Mouse (Mus musculus): Measurements from ENCODE around the gene Pus10. TPM values are rescaled to one million over a fixed set of nuclear protein-coding genes. Genes with fewer than 3 reads are reported as not detected.
A peak's percentile ranks its signal among the peaks of the same experiment; 100 is the strongest.
"Not testable (repeated sequence)": the region's sequence is repeated elsewhere in the genome, so short reads cannot be mapped to it uniquely, and the experiment has no call there.

Pus10 gene
- polyA plus RNA-seq, 1 experiment from 2014 or later, result 20.6 TPM

DNA sequence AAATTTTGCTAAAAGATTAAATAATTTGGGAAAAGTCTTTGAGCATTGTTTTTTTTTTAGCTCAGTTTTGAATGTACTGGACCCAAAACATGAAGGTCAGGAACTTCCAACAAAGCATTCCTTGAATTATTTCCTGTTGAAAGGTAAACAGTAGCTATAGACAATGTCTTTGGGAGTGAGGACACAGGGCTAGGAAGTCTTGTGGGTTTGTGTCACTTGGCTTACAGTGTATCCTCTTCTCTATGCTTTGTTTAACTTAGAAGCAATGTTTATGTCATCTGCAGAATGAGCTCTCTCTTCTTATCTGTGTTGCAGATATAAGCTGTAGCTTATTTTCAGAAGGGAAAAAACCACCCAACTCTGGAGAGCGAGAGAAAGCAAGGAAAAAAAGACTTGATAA, 67.4 kb downstream of the Pus10 start:
- Histone ChIP-seq H3K4me3 (no peak overlapping the region), H3K9me3 (no peaks in the 10 kb centered on the region), H3K27ac (no peak overlapping the region), H3K4me2 (no peak overlapping the region), H3K36me3 (peaks cover 23% of the 10 kb centered on the region; the same call in 1 of the 2 replicates), H3K4me1 (no peaks in the 10 kb centered on the region), H3K9ac (no peak overlapping the region), H3K27me3 (no peaks in the 10 kb centered on the region)
- 48% methylated on average over 1 of the region's 1 CpGs for WGBS
- peak; percentile 31; the same call in 1 of the 2 replicates for ATAC-seq (ENCODE audit: borderline replicate concordance, extremely low read depth, low FRiP score, low TSS enrichment)

GRCm38 (mm10) chr11:23734749-23735286, 69.3 kb downstream of the Pus10 start:
- Histone ChIP-seq H3K4me2 (no peak overlapping the region), H3K27me3 (no peaks in the 10 kb centered on the region), H3K4me3 (no peak overlapping the region), H3K27ac (no peak overlapping the region), H3K4me1 (no peaks in the 10 kb centered on the region), H3K9me3 (no peaks in the 10 kb centered on the region), H3K9ac (no peak overlapping the region), H3K36me3 (peaks cover 12% of the 10 kb centered on the region; the same call in 1 of the 2 replicates)
- no peak for ATAC-seq (ENCODE audit: borderline replicate concordance, extremely low read depth, low FRiP score, low TSS enrichment)
- 89% methylated on average over 6 of the region's 6 CpGs for whole genome bisulfite sequencing

DNA sequence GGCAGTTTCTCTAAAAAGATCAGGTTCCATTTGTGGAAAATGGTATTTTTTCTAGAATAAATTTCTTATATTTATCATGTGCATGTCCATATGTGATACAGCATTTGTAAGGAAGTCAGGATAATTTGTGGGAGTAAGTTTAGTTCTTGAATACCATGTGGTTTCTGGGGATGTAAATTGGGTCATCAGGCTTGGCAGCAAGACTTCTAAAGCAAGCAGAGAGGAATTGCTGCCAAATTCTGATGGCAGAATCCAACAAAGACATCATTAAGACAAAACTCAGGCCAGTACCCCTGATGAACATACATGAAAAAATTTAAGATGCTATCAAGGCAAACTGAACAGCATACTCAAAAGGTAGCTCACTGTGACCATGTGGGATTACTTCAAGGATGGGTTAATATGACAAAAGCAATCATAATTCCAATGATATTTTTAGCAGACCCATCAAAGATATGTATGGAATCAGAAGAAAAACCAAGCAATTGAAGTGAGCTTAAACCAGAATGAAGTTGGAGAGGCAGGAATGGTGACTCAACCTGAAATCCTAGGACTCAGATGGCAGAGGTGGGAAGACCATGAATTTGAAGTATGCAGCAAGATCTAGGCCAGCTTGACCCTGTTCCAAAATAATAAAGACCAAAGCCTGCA, 70.5 kb downstream of the Pus10 start:
- Histone ChIP-seq H3K27ac (no peak overlapping the region), H3K36me3 (peaks cover 4% of the 10 kb centered on the region; the same call in 1 of the 2 replicates)
- no peak for ATAC-seq (ENCODE audit: borderline replicate concordance, extremely low read depth, low FRiP score, low TSS enrichment)

DNA sequence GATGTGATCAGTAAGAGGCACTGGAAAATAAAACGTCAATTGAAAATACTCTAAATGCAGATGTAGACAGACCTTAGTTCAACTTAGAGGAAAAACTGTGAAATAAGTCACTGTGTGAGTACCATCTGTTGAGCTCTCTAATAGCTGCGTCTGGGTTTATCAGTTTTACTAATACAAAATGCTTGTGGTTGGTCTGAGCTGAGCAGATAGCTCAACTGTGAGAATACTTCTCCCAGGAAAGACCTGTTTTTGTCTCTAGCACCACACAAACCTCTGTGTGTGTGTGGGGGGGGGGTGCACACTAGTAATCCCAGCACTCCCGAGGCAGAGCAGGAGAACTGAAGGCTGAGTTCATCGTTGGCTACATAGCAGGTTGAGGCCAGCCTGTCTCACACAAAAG, 75.4 kb downstream of the Pus10 start:
- Histone ChIP-seq H3K9me3 (no peaks in the 10 kb centered on the region), H3K4me2 (no peak overlapping the region), H3K4me1 (no peaks in the 10 kb centered on the region), H3K27me3 (no peaks in the 10 kb centered on the region), H3K4me3 (no peak overlapping the region), H3K27ac (no peak overlapping the region), H3K36me3 (no peaks in the 10 kb centered on the region), H3K9ac (no peak overlapping the region)
- ATAC-seq (ENCODE audit: borderline replicate concordance, extremely low read depth, low FRiP score, low TSS enrichment), result no peak
- 65% methylated on average over 4 of the region's 4 CpGs for WGBS

More for the DNA sequence above, 70.5 kb downstream of the Pus10 start:
- Histone ChIP-seq H3K27me3 (no peaks in the 10 kb centered on the region), H3K4me2 (no peak overlapping the region), H3K9me3 (no peaks in the 10 kb centered on the region), H3K9ac (no peak overlapping the region), H3K4me1 (no peaks in the 10 kb centered on the region), H3K4me3 (no peak overlapping the region)

- no peak overlapping the region for H3K9ac ChIP-seq
- H3K27me3 ChIP-seq, result no peaks in the 10 kb centered on the region
- H3K4me1 ChIP-seq, result no peaks in the 10 kb centered on the region
- 88% methylated on average over 7 of the region's 7 CpGs for WGBS
- H3K9me3 ChIP-seq, result no peaks in the 10 kb centered on the region
- no peak overlapping the region for H3K4me3 ChIP-seq
- no peak overlapping the region for H3K27ac ChIP-seq
- no peaks in the 10 kb centered on the region for H3K36me3 ChIP-seq
- no peak overlapping the region for H3K4me2 ChIP-seq
- ATAC-seq (ENCODE audit: borderline replicate concordance, extremely low read depth, low FRiP score, low TSS enrichment), result no peak
Measured at GRCm38 (mm10) chr11:23741386-23741785, 75.9 kb downstream of the Pus10 start.

DNA sequence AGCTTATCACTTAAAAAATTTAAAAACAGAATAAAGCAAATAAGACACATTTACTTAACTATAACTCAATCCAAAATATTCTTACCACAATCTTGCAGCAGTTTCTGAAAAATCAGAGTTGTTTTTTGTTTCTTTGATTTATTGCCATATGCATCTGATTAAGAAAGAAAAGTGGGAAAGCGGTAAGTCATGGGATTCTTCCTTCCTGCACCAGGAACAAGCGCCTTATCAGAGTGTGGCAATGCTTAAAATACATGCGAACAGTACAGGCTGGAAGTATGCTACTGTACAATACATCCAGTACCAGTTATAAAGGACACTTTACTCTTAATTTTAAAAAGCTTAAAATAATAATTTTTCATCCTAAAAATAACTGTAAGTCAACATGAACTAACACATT, 78.9 kb downstream of the Pus10 start:
- Histone ChIP-seq H3K4me2 (no peak overlapping the region), H3K4me3 (no peak overlapping the region), H3K9me3 (no peaks in the 10 kb centered on the region), H3K27ac (no peak overlapping the region), H3K9ac (no peak overlapping the region), H3K36me3 (no peaks in the 10 kb centered on the region), H3K27me3 (no peaks in the 10 kb centered on the region), H3K4me1 (no peaks in the 10 kb centered on the region)
- ATAC-seq (ENCODE audit: borderline replicate concordance, extremely low read depth, low FRiP score, low TSS enrichment), result no peak
- 77% methylated on average over 3 of the region's 3 CpGs for WGBS

- no peak overlapping the region for H3K4me3 ChIP-seq
- WGBS, result 72% methylated on average over 4 of the region's 4 CpGs
- no peaks in the 10 kb centered on the region for H3K9me3 ChIP-seq
- ATAC-seq (ENCODE audit: borderline replicate concordance, extremely low read depth, low FRiP score, low TSS enrichment), result no peak
- H3K4me2 ChIP-seq, result no peak overlapping the region
- H3K9ac ChIP-seq, result no peak overlapping the region
- H3K36me3 ChIP-seq, result no peaks in the 10 kb centered on the region
- H3K27me3 ChIP-seq, result no peaks in the 10 kb centered on the region
- H3K27ac ChIP-seq, result no peak overlapping the region
- no peaks in the 10 kb centered on the region for H3K4me1 ChIP-seq
Measured at GRCm38 (mm10) chr11:23746102-23746501, 80.6 kb downstream of the Pus10 start.

GRCm38 (mm10) chr11:23753136-23753710, 87.7 kb downstream of the Pus10 start:
- Histone ChIP-seq H3K9me3 (no peaks in the 10 kb centered on the region), H3K4me3 (no peak overlapping the region), H3K9ac (no peak overlapping the region), H3K4me1 (no peaks in the 10 kb centered on the region), H3K27me3 (no peaks in the 10 kb centered on the region), H3K27ac (no peak overlapping the region), H3K4me2 (no peak overlapping the region), H3K36me3 (no peaks in the 10 kb centered on the region)
- ATAC-seq (ENCODE audit: borderline replicate concordance, extremely low read depth, low FRiP score, low TSS enrichment), result no peak
- 80% methylated on average over 1 of the region's 1 CpGs for WGBS

DNA sequence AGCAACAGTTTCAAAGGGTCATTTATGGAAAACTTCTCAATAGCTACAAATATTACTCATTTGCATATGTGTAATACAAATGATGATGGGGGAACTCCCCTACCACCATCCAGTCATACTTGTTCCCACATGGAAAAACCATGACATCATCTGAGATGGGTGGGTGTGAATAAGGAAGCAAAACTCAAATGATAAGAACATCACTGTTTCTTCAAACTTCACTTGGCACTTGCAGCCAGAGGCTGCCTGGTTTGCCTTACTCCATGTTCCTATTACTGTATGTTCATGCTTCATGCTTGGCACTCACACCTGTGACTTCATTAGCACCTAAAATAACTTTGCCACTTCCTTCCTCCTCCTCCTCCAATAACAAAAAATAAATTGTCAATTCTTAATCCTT, 88.9 kb downstream of the Pus10 start:
- no peak overlapping the region for H3K4me2 ChIP-seq
- no peak overlapping the region for H3K4me3 ChIP-seq
- no peak overlapping the region for H3K9ac ChIP-seq
- no peak for ATAC-seq (ENCODE audit: borderline replicate concordance, extremely low read depth, low FRiP score, low TSS enrichment)
- H3K9me3 ChIP-seq, result no peaks in the 10 kb centered on the region
- no peak overlapping the region for H3K27ac ChIP-seq
- H3K36me3 ChIP-seq, result no peaks in the 10 kb centered on the region
- H3K4me1 ChIP-seq, result no peaks in the 10 kb centered on the region
- H3K27me3 ChIP-seq, result no peaks in the 10 kb centered on the region

DNA sequence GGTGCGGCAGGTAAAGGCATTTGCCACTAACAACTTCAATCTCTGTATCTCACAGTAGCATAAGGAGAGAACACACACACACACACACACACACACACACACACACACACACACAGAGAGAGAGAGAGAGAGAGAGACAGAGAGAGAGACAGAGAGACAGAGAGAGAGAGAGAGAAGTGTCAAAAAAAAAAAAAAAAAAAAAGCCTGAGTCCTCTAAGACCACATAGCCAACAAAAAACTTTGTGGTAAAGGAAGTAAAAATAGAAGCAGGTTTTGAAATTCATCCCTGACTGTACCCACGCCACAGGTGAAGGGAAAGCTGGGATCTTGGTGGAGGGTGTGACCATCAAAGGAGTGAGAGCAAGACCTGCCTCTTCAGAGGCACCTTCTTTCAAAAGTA, 92.7 kb downstream of the Pus10 start:
- ATAC-seq (ENCODE audit: borderline replicate concordance, extremely low read depth, low FRiP score, low TSS enrichment), result no peak
- 84% methylated on average over 2 of the region's 2 CpGs for WGBS
- H3K9me3 ChIP-seq, result no peaks in the 10 kb centered on the region
- no peak overlapping the region for H3K4me3 ChIP-seq
- H3K4me1 ChIP-seq, result no peaks in the 10 kb centered on the region
- no peak overlapping the region for H3K4me2 ChIP-seq
- H3K27me3 ChIP-seq, result no peaks in the 10 kb centered on the region
- H3K36me3 ChIP-seq, result no peaks in the 10 kb centered on the region
- H3K9ac ChIP-seq, result no peak overlapping the region
- no peak overlapping the region for H3K27ac ChIP-seq

- Histone ChIP-seq H3K27ac (no peak overlapping the region), H3K9me3 (no peaks in the 10 kb centered on the region), H3K4me3 (no peak overlapping the region), H3K36me3 (no peaks in the 10 kb centered on the region), H3K4me2 (no peak overlapping the region), H3K4me1 (no peaks in the 10 kb centered on the region), H3K9ac (no peak overlapping the region), H3K27me3 (no peaks in the 10 kb centered on the region)
- WGBS, result 76% methylated on average over 2 of the region's 2 CpGs
- no peak for ATAC-seq (ENCODE audit: borderline replicate concordance, extremely low read depth, low FRiP score, low TSS enrichment)
Measured at GRCm38 (mm10) chr11:23762635-23763034, 97.2 kb downstream of the Pus10 start.

- H3K27me3 ChIP-seq; H3K9me3 ChIP-seq; H3K4me1 ChIP-seq; H3K4me3 ChIP-seq; ATAC-seq (ENCODE audit: borderline replicate concordance, extremely low read depth, low FRiP score, low TSS enrichment); H3K36me3 ChIP-seq; H3K9ac ChIP-seq; H3K4me2 ChIP-seq; H3K27ac ChIP-seq: not testable (repeated sequence)
- WGBS, result 81% methylated on average over 5 of the region's 5 CpGs
Measured at GRCm38 (mm10) chr11:23767369-23767768, 101.9 kb downstream of the Pus10 start.
